Mouse (Mus musculus): Measurements from ENCODE around the gene Fam151b.

GRCm38 (mm10) chr13:92446872-92447271 is 36.9 kb downstream of the Fam151b start:
- TF ChIP-seq CTCF (IDR thresholded peaks at IDR 0.05; ENCODE audit: insufficient read depth, low read depth, low read length) (no peak), POLR2A (IDR thresholded peaks at IDR 0.05; ENCODE audit: insufficient read depth, low read depth, low read length) (no peak)

Measured in olfactory bulb, adult 2 months (tissue).